Mouse (Mus musculus) adrenal gland, adult 8-10 months (tissue): Measurements from ENCODE around the gene Fxr2. TPM values are rescaled to one million over a fixed set of nuclear protein-coding genes. Genes with fewer than 3 reads are reported as not detected.

Experiments used
- DNase-seq: peaks from one replicate; pipeline ENCODE4 v3.0.0; 2022
- total RNA-seq, 4 experiments: library from RNA; stranded (reverse); gene quantifications; 2 replicates each; pipeline ENCODE4 v1.2.4; 2022

Fxr2 gene
- total RNA-seq, 4 experiments from 2014 or later: 75.8 to 112 (median 91.2) TPM

DNA sequence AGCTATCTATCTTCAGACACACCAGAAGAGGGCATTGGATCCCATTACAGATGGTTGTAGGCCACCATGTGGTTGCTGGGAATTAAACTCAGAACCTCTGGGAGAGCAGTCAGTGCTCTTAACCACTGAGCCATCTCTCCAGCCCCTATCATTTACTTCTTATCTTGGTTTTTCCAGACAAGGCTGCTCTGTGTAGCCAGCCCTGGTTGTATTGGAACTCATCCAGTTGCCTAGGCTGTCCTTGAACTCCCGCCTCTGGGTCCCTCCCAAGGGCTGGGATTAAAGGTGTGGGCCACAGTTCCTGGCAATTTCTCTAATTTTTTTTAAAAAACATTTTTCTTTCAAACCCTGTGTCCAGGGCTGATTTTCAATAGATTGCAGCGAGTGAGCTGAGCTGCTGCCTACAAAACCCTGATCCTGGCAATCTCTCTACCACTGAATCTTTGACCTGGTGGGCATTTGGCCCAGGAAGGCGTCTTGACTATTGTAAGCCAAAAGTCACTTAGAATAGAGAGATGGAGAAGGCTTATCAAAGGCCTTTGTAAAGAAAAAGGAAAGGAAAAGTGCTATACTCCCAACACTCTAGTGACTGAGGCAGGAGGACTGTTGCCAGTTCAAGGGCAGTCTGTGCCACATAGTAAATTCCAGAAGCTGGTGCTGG lies 28.6 kb downstream of the Fxr2 start:
- peak; percentile 72 for DNase-seq

DNA sequence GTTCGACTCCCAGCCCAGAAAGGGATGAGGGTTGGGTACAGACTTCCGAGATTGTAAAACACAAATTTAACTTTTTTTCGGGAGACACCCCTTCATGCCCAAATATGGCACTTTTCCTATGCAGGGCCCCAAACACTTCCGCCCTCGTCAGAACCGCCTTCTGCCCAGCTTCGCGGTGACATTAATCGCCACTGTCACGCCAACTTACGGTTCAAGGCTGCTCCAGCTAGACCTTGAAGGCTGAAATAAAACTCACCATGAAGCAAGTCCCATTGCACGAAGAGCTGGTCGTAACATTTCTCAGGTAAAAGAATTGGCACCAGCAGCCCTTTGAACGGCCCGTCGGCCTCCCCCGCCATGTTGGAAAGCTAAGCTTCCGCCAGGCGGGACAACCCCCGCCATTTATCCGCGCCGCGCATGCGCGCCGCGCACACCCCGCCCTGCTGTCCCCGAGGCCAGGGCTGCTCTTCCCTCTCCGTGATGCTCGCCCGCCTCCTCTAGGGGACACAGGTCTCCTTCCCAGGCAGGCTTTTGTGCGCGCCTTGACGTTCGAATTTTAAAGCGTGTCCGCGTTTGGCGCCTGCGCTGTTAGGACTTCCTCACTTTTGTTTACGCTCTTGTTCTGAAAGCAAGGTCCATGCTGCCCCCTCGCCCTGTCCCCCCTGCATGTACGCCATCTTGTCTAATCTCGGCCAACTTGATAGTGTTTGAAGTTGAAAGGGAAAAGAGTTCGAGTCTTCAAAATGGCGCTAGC lies 29.6 kb downstream of the Fxr2 start, which contains the start of gene Mpdu1:
TSS of gene Mpdu1 (minus strand) at position 430 of the 754 bp plus-strand sequence.
- DNase-seq: peak; percentile 96

DNA sequence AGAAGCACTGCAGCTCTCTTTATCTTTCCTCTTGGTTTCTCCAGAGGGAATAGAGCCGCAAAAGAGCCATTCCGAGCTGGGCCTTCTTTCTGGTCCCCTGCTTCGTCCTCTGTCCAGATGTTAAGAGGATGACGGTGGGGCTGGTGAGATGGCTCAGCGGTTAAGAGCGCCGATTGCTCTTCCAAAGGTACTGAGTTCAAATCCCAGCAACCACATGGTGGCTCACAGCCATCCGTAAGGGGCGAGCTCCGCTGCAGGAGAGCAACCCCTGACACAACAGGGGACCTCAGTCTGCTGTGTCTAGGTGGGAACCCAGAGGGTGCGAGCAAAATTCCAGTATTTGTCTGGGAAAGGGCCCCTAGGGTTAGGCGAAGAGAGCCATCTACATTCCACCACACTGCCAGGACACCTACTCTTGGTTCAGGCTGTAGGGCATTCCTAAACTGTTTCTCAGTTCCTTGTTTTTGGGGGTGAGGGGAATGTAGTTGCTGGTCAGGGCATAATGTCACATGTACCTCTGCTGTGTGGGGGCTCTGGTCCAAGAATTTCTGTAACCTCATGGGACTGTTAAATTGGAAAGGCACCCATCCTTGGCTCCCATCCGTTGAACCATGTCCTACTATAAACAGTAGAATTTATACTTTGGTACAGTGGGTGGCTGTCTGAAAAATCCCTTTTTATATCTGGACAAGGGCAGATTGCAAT lies 30.3 kb downstream of the Fxr2 start:
- DNase-seq: no peak

DNA sequence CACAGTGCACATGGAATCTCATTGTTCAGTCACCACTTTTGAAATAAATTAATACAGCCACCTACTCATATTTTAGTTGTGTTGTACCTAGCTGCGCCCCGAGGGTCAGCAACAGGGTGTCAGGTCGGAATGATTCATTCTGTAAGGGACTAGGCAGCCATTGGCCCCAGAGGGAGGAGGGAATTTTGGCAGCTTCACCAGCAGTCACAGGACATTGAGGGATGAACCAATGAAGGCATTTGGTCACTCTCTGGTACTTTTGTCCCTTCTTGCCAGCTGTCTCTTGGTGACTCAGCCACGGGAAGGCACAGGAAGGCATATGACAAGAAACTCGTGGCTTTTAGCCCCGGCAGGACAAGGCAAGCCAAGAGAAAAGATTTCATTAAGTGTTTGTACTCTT lies 31.0 kb downstream of the Fxr2 start:
- peak; percentile 73 for DNase-seq

DNA sequence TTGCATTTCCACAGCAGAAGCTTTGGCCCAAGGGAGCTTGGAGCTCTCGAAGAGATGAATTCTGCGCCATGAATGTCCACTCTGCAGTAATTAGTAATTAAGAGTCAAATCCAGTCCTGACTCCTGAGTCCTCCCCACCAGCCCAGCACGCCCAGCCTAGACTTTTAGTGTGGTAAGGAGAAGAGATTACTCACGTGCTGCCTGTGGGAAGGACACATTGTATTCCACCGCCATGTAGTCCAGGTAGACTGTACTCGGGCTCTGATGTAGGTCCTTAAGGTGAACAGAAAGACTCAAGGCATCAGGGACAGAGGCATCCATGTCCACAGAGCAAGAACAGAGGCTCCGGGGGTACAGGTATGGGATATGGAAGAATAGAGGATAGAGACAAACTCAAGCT lies 32.1 kb downstream of the Fxr2 start:
- DNase-seq: no peak

DNA sequence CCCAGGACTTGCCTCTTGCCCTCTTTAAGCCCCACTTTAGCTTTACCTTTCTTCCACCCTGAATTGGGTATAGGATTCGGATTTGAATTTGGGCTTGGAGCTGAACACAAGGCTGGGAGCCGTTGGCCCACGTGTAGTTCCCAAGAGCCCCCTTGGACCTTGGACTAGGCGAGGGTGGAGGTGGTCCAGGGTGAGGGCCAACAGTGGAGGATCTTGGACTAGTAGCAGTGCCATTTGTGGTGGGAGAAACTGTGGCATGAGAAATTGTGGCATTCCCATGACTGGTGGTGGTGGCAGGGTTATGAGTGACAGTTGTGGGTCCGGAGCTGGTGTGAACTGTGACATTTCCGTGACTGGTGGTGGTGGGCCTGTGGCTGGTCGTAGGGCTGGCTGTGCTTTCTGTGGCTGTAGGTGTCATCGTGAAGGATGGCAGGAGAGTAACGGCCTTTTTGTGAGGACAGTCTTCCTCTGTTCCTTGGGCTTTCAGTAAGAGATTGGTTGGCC lies 32.7 kb downstream of the Fxr2 start:
- DNase-seq: no peak

DNA sequence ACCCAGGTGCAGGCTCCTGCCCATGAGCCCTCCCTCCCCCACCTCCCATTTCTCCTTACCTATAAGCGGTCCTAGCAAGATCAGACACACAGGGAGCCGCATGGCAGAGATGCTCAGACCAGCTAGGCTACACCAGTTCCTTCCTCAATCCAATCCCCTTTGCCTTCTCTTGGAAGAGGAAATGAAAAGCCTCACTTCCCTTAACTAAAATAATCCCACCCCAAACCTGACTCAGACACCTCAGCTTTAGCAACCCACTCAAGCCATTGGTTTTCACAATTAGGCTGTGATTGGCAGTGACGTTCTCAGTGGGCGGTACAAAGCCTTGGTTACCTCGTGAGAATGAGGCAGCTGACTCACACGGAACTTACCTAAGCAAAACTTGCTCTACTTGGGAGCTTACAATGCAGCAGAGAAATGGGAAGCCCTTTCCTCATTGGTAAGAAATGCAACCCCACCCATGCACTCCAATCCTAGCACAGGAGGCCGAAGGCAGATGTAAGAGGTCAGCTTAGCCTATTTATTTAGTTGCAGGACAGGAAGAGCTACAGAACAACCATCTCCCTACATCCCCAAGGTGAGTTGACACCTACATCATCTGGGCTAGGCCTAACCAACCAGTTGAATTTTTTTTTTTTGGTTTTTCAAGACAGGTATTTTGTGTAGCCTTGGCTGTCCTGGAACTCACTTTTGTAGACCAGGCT lies 33.3 kb downstream of the Fxr2 start, which contains the start of gene Cd68:
TSS of gene Cd68 (minus strand) at position 193 of the 704 bp plus-strand sequence.
- no peak for DNase-seq

DNA sequence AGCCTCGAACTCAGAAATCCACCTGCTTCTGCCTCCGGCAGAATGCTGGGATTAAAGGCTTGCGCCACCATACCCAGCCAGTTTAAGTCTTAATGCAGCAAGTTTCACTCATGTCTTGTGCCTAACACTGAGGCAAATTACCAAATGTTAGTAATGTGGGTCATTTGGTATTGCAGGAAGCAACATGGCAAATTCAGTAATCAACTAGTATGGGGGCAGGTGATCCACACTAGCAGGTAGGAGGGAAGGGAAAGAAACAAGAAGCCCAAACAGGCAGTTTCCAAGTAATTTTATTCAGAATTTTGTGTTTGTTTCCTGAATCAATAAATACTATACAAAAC lies 33.8 kb downstream of the Fxr2 start:
- DNase-seq: no peak

DNA sequence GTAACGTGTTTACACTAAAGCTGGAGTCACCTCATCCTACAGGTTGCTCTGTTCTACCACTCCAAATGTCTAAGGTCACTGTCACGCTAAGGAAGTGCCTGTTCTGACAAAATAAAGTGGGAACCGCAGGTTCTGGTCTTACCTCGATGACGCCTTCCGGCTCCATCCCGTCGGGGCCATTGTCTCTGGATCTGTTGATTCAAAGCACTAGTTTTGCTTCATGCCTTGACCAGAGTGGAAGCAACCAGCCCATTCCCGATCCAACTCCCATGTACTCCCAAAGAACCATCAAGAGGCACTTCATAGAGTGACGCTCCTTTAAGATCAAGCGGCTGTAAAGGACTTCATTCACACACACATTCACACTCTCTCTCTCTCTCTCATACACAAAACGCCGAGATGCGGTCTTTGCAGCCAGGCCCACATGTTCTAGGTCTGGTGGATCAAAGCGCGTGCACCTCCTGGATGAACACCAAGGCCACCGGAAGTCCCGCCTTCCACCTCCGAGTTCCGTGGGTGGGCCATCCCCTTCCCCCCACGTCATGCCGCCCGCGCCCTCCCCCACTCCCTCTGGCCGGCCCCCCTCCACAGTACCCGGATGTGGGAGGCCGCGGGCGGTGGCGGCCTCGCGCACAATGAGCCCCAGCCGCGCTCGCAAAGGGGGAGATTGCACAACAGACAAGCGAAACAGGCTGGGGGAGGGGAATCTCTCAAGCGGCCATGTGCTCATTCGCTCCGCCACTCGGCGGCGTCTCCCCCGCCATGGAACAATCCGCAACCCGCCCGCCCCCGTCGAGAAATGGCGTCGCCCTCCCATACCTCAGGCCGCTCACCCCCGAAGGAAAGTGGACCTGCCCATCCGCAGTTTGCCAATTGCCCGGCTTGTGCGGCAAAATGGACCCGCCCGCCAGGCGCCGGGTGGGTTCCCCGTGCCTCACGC lies 38.3 kb downstream of the Fxr2 start:
- peak; percentile 92 for DNase-seq

DNA sequence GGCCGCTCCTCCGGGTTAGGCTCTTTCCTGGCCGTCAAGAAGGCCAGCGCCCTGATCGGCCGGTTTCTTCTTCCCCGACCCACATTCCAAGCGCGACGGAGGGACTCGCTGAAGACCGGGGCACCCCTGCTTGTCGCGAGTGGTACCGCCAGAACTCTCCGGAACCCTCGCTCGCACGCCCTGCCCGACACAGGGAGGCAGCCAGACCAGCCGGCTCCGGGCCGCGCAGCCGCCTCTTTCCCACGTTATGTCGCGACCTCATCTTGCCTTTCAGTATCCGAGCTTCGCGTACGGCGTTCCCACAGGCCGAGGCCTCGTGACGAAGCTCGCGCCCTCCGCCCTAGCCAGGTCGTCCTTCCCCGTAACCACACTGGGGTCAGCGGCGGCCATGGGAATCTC lies 38.9 kb downstream of the Fxr2 start:
- no peak for DNase-seq

DNA sequence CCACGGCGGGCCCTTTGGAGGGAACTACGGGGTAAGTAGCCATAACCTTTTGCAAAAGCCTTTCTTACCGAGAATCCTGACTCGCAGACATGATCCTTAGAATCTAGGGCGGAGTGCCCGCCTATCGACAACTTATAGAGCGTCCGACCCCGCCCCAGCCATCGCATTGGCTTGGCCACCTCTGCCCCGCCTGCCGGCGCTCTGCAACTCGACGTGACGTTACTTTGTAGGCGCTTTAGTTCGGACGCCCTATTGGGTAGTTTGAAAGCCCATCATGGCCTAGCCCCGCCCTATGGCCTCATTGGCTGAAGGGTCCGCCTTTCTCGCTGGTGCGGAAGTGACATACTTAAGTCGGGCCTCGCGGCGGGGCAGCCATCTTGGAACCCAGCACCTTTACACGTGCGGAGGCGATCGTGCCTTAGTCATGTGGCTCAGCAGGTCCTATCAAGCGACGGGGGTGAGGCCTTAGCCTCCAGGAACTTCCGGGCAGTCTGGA lies 39.5 kb downstream of the Fxr2 start, which contains the start of gene Eif4a1:
TSS of gene Eif4a1 (minus strand) at position 213 of the 496 bp plus-strand sequence.
- DNase-seq: peak; percentile 100

DNA sequence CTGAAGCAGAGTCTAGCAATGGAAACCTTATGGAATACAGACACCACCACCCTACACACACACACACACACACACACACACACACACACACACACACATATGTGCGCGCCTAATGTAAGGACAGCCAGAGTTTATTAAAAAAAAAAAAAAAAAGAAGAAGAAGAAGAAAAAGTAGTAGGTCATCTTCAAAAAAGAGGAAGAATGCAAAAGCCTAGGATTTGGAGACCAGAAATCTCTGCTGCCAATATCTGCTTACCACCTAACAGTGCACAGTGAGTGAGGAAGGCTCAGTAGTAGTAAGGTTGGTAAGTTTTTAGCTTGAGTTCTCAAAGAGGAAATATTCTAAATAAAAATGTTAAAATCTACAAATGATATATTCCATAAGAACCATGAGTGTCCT lies 46.4 kb downstream of the Fxr2 start:
- no peak for DNase-seq

DNA sequence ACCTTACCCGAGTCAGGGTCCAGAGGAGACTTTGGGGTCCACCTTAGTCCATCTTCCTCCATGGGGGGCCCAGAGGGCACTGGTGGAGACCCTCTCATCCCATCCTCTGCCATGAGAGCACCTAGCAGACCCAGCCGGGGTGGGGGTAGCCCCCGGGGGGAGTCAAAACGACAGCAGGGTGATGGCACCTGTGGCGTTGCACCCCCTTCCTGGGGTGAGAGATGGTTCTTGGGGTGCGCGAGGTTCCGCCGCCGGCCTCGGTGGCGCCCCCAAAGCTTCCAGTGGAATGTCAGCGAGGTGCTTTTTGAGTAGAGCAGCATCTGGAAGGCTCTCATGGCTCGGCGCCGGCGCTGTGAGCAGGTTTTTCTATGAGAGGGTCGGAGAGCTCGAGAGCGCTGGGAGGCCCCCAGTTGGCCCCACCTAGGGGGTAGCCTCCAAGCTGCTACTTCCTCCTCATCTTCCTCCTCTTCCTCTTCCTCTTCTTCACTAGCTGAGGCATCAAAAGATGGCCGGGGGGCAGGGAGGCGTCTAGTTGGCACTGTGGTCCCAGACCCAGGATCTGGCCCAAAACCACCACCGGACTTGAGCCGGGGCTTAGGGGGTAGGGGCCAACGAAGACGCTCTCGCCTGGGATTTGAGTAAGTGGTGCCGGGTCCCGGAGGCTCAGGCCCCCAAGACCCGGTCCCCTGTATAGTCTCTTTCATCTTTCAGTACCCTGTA lies 47.5 kb downstream of the Fxr2 start:
- no peak for DNase-seq

DNA sequence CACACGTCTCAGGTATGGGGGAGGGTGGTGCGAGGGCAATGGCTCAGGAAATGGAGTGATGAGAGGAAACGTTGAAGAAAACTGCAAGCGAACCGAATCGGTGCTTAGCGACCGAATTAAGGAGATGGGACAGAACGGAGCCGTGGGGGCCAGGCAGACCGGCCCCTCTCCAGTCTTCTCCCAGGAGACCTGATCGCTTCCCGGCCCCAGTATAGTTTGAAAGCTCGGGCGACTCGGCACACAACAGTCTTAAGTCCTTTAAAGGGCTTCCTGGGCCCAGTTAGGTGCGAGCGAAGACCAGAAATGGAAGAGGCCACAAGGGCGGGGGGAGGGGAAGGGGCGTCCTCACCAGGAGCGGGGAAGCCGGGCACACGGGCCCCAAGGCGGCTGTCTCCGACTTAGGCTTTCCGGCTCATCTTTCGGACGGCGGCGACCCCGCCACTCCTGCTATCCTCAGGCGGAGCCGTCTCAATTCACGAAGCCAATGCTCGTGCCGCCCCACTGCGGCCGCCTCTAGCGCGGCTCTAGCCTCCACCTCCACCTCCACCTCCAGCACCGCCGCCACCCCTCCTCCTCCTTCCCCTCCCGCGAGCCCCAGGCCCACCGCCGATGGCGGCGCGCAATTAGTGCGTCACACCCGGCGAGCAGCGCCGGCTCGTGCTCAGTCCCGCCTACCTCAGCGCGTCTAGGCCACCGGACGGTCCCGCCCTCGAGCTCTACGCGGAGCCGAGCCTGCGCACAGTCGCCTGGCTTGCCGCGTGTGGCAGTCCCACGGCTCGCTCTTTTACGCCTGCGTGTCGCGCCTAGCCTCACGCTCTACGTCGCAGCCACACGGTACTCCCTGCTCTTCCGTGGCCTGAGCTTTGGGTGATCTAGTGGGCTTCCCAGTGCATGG lies 48.8 kb downstream of the Fxr2 start, which contains the start of gene Senp3:
TSS of gene Senp3 (minus strand) at position 771 of the 895 bp plus-strand sequence.
- DNase-seq: peak; percentile 95

DNA sequence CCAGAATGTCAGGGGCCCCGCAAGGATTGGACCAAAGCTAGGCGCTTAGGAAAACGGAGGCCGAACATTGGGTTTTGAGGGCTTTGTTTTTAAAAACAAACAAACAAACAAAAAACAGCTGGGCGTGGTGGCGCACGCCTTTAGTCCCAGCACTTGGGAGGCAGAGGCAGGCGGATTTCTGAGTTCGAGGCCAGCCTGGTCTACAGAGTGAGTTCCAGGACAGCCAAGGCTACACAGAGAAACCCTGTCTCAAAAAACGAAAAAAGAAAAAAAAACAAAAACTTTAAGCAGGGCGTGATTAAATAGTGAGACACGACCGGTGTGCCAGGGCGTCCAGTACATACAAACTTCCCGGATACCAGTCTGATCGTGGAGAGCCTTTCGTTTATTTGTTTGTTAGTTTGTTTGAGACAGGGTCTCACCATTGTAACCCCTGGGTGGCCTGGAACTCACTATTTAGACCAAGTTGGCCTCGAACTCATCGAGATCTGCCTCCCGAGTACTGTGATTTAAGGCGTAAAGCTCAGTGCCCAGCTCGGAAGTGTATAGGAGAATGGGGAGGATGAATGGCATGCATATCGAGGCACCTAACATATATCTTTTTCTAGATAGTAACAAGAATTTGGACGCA lies 49.5 kb downstream of the Fxr2 start:
- DNase-seq: no peak

DNA sequence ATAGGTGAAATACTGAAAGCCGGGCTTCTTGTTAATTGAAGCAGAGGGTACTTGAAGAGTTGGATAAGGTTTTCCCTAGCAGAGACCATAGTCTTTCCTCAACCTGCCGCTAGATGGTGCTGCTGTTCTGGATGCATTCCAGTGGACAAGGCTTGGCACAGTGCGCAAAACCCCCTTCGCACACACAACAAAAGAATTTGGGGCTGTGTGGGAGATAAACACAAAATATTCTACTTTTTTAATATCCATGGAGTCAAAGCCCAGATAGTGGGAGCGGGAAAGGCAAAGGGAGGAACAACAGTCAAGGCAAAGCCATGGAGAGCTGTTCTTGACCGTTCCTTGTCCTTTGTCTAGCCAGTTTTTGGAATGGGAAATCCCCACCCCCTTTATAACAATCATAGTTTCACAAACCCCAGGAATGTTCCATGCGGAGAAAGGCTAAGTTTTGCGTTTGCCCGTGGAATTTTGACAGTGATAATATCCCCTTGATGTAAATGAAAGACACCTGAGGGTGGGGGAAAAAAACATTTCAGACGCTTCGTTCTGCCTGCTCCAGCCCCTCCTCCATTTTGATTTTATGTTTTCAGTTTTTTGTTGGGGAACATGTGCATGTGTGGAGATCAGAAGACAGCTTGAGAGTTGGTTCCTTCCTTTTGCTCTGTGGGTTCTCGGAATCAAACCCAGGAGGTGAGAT lies 50.2 kb downstream of the Fxr2 start:
- peak; percentile 83 for DNase-seq

DNA sequence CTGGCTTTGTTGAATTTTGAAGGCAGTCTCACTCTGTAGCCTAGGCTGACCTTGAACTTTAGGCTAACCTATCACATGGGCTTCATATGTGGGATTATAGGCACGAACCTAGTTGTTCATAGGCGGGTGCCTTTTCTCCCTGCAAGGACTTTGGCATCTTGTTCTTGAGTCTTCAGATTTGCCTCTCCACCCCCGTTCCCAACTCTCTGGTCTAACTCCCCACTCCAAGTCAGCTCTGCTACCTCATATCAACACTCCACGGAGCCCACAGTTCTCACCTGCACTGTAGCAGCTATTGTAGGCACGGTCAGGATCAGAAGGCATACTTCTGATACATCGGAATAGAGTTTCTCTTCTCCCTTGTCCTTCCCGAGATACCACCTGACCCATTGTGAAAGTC lies 50.8 kb downstream of the Fxr2 start:
- DNase-seq: no peak

DNA sequence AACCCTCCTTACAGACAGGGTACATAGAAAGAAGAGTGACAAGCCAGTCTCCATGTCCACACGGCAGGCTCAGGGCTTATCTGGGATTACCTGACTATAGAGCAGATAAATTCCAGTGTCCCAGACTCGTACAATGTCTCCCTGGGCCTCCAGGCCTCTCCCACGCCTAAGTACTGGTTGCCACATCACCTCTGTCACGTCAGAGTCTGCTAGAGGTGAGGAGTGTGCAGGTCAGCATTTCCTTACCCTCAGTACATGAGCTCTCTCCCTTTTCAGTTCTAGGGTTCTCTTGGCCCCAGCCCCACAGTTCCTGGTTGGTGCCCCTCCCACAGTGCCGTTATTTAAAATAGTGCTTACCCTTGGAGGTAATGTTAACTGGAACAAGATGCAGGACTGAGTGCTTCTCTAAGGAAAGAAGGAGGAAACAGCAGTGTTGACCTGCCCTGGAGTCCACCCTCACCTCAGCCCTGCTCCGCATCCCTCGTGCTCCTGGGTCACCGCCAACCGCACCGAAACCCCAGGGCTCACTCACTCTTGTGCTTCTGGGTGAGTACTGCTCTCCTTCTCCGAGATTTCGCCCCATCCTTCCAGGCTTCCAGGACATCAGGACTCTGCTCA lies 51.4 kb downstream of the Fxr2 start:
- no peak for DNase-seq
